Mouse (Mus musculus) cerebellum, adult 2 months (tissue): ENCODE results near the gene Smarcc1.

Experiments used
- CTCF ChIP-seq: fragments of 200-500 bp; IDR thresholded peaks from 2 replicates; pipeline ENCODE4 v1.5.1; 2011; ENCODE audit warnings: low read depth, mild to moderate bottlenecking, control low read depth, low read length, moderate library complexity, borderline replicate concordance; ENCODE audit not compliant: insufficient read depth
- POLR2A ChIP-seq: fragments of 200-500 bp; IDR thresholded peaks from 2 replicates; pipeline ENCODE4 v1.6.1; 2011; ENCODE audit warnings: low read length, control low read depth, borderline replicate concordance; ENCODE audit not compliant: insufficient read depth

GRCm38 (mm10) chr9:110081066-110081465 lies 36.4 kb upstream of the Smarcc1 start:
- TF ChIP-seq CTCF (no peak), POLR2A (no peak)
